Mouse (Mus musculus) midbrain, embryonic 10.5 days (tissue): ENCODE data around the gene Ctnnd2. TPM values are rescaled to one million over a fixed set of nuclear protein-coding genes. Genes with fewer than 3 reads are reported as not detected.

Experiments used
- DNase-seq: peaks from one replicate; pipeline ENCODE4 v3.0.0-alpha.2; 2017; ENCODE audit warnings: low spot score
- H3K27ac ChIP-seq: fragments of 300-500 bp; sonication (generic); replicated peaks from 2 replicates; pipeline ENCODE4 v1.5.1; 2016; ENCODE audit warnings: mild to moderate bottlenecking
- H3K27me3 ChIP-seq: fragments of 300-500 bp; sonication (generic); 2 replicates; pipeline ENCODE4 v1.6.1; 2016; ENCODE audit warnings: low read depth, mild to moderate bottlenecking; ENCODE audit not compliant: poor library complexity, severe bottlenecking
- H3K36me3 ChIP-seq: fragments of 300-500 bp; sonication (generic); 2 replicates; pipeline ENCODE4 v1.6.1; 2016; ENCODE audit warnings: mild to moderate bottlenecking, moderate library complexity
- H3K4me1 ChIP-seq: fragments of 300-500 bp; sonication (generic); 2 replicates; pipeline ENCODE4 v1.6.1; 2016
- H3K4me3 ChIP-seq: fragments of 300-500 bp; sonication (generic); 2 replicates; pipeline ENCODE4 v1.5.1; 2016; ENCODE audit warnings: mild to moderate bottlenecking, moderate library complexity
- H3K9me3 ChIP-seq: fragments of 300-500 bp; sonication (generic); replicated peaks from 2 replicates; pipeline ENCODE4 v1.6.1; 2016; ENCODE audit warnings: mild to moderate bottlenecking
- WGBS: fragments of 180-500 bp; shearing (Covaris S2); methylation state at CpG from one replicate; pipeline ENCODE4 v1.1.7; 2016; 5-methylcytosine and 5-hydroxymethylcytosine counted together
- polyA plus RNA-seq: library from polyadenylated mRNA; unstranded; fragments of >200 nt; fragmentation: Nextera tagmentation; extraction: Ambion mirVana; gene quantifications from 2 replicates; pipeline ENCODE4 v1.2.1, GENCODE M21; 2016

The Ctnnd2 gene
- polyA plus RNA-seq, 1 experiment from 2014 or later: 22.7 TPM

DNA sequence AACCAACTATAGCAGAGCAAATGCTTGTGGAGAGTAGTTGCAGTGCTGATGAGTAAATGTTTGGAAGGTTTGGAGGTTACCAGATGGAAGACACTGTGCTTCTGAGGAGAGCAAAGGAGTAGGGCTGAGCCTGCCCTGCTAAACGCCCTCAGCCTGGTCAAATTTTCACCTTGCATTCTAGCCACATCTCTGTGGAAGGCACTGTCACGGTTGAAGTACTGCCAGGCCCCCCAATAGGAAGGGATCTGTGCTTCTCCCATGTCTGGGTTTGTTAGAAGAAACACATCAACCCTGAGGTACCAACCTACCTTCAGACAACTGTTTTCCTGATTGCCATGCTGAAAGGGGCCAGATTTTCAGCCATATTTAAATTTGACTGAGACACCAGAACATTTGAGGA is 585.6 kb downstream of the Ctnnd2 start:
- no peaks in the 10 kb centered on the region for H3K27me3 ChIP-seq
- H3K27ac ChIP-seq: no peak overlapping the region
- no peak for DNase-seq
- no peak overlapping the region for H3K4me3 ChIP-seq
- 0 out of 2 replicates have a peak, but pooled peaks cover 4% of the 10 kb centered on the region for H3K9me3 ChIP-seq
- H3K4me1 ChIP-seq: no peaks in the 10 kb centered on the region
- 76% methylated on average over 2 of the region's 2 CpGs for WGBS
- no peaks in the 10 kb centered on the region for H3K36me3 ChIP-seq

DNA sequence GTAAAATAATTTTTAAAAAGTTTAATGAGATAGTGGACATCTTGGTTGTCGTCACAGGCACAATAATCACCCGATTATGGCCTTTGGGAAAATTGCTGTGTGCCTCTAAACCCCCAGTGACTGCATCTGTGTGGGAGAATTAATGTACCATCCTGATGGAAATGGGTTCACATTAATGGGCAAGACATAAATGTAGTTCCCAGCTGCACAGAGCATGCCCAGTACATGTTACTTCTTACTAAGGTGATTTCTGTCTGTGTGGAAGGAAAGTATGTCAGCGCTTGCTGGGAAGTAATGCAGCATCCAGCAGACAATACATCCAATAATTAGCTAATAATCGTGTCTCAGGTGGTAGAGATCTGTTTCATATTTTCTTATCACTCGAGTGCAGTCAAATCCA is 589.8 kb downstream of the Ctnnd2 start:
- Histone ChIP-seq H3K4me1 (no peaks in the 10 kb centered on the region), H3K36me3 (no peaks in the 10 kb centered on the region), H3K27ac (no peak overlapping the region), H3K4me3 (no peak overlapping the region), H3K27me3 (no peaks in the 10 kb centered on the region), H3K9me3 (no peaks in the 10 kb centered on the region)
- no peak for DNase-seq
- 87% methylated on average over 5 of the region's 5 CpGs for WGBS

DNA sequence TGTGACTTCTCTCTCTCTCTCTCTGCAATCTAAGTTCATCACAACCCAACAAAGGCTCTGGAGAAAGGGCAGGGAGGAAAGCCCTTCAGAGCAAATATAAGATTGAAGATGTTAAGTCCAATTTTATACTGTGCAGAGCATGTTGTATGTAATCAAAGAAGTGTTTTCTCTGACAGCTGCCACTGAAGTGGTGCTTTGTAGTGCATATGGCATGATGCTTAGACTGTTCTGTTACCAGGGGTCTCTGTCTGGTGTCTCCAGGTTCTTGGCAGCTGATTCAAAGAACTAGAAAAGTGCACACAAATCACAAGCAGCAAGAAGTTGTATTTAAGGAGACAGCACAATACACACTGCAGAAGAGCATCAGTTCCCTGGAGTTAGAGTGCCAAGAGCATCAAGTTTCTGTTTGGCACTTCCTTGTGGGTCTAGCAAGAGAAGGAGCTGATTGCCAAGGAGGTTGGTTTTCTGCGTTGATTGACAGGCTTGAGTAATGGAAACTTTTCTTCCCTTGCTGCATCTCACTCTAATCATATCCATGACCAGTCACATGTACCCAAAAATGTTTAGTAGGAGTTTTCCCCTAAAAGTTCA is 590.4 kb downstream of the Ctnnd2 start:
- WGBS: 97% methylated on average over 1 of the region's 1 CpGs
- DNase-seq: no peak
- Histone ChIP-seq H3K9me3 (no peaks in the 10 kb centered on the region), H3K27ac (no peak overlapping the region), H3K4me3 (no peak overlapping the region), H3K36me3 (no peaks in the 10 kb centered on the region), H3K27me3 (no peaks in the 10 kb centered on the region), H3K4me1 (no peaks in the 10 kb centered on the region)

DNA sequence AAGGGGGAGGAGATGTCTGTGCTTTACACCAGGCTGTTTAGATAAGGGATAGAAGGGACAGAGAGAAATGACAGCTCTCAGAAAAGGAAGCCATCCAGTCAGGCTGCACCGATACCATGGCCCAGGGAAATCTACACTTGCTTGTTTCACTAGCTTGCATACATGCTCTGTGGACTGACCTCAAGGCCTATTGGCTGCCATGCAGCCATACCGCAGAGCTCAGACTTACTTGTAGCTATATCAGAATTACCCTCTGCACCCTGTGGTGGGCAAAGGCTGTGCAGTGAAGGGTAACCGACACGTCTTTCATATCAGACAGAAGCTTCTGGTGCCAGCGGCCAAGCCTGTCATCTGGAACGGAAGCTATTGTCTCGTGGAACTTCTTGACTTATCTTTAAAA is 604.5 kb downstream of the Ctnnd2 start:
- no peaks in the 10 kb centered on the region for H3K9me3 ChIP-seq
- H3K4me1 ChIP-seq: peaks cover 16% of the 10 kb centered on the region
- H3K27ac ChIP-seq: no peak overlapping the region
- no peaks in the 10 kb centered on the region for H3K36me3 ChIP-seq
- DNase-seq: no peak
- H3K4me3 ChIP-seq: no peak overlapping the region
- H3K27me3 ChIP-seq: no peaks in the 10 kb centered on the region
- 83% methylated on average over 7 of the region's 7 CpGs for WGBS

DNA sequence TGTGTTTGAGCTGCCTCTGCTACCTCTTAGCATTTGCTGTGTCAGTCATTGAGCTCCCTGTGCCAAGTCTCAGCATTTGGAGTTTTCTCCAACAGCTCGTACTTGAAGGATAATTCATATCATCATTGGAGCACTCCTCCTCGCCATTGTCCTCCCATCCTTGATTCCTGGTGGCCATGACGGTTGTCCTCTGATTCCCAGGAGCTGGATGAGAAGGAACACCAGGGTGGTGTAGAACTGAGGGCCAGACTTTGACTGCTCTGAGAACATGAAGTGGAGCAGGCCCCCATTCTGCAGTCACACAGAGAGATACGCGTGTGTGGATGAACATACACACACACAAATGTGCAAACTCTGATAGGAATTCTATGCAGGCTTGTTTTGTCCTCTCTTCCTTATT is 605.4 kb downstream of the Ctnnd2 start:
- Histone ChIP-seq H3K9me3 (no peaks in the 10 kb centered on the region), H3K4me1 (peaks cover 16% of the 10 kb centered on the region), H3K27ac (no peak overlapping the region), H3K27me3 (no peaks in the 10 kb centered on the region), H3K4me3 (no peak overlapping the region), H3K36me3 (no peaks in the 10 kb centered on the region)
- no peak for DNase-seq
- 91% methylated on average over 5 of the region's 5 CpGs for WGBS

DNA sequence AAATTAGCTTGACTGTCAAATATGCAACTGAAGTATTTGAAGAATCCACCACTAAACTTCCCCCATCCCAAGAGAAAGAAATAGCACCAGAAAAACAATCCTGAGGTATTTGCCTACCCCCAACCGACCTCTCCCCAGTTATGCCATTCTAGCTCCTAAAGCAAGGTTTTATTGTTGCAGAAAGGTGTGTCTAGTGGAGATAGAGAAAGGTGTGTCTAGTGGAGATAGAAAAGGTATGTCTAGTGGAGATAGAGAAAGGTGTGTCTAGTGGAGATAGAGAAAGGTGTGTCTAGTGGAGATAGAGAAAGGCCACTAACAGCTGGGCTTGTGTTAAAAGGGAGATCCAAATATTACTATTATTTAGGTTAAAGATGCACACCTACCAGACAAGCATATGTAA is 607.5 kb downstream of the Ctnnd2 start:
- Histone ChIP-seq H3K27ac (no peak overlapping the region), H3K9me3 (no peaks in the 10 kb centered on the region), H3K36me3 (no peaks in the 10 kb centered on the region), H3K4me3 (no peak overlapping the region), H3K27me3 (no peaks in the 10 kb centered on the region), H3K4me1 (peaks cover 16% of the 10 kb centered on the region)
- no peak for DNase-seq
- whole genome bisulfite sequencing: 85% methylated on average over 1 of the region's 1 CpGs

DNA sequence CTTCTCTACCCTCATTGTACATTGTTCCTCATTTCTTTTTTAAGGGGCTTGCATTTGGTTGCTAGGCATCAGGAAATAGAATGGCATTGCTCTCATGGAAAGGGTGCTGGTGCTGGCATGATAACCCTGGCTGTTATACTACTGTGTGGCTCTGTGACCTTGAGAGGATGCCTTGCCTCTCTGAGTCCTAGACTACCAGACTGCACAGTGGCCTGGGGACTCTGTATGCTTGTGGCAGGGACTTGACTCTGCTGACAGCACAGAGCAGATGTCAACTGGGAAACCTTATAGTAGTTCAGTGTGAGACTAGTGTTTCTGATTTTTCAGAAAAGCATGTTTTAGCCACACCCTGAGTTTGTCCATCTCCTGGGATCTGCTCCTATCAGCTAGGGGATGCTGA is 608.6 kb downstream of the Ctnnd2 start:
- Histone ChIP-seq H3K27ac (0 out of 2 replicates have a peak overlapping the region, but pooled peaks have one; percentile 23), H3K9me3 (no peaks in the 10 kb centered on the region), H3K4me1 (peaks cover 16% of the 10 kb centered on the region), H3K36me3 (no peaks in the 10 kb centered on the region), H3K27me3 (no peaks in the 10 kb centered on the region), H3K4me3 (no peak overlapping the region)
- DNase-seq: no peak

DNA sequence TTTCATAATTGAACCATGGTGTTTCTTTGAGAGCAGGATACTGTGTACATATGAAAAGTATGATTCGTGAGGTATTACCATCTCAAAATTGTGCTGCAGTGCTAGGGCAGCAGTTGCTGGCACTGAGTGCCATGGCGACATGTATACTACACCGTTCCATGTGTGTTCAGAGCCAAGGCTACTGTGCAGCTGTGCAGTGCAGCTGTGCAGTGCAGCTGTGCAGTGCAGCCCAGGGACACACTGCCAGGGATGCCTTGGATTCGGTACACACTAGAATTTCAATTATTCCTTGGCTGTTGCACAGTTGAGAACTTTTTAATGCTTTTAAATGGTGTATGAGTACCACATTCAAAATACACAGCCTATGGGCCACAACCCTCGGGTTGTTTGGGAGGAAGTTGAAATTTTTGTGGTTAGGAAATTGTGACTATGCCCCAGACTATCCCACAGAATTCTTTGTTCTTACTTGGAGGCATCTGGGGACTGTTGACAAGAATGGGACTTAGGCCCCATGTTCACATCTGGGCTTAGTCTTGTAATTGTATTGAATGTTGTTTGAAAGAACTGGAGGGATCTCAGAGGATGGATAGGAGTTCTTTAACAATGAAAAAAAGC is 613.4 kb downstream of the Ctnnd2 start:
- H3K4me1 ChIP-seq: peaks cover 10% of the 10 kb centered on the region
- no peak overlapping the region for H3K4me3 ChIP-seq
- 91% methylated on average over 5 of the region's 5 CpGs for whole genome bisulfite sequencing
- H3K27me3 ChIP-seq: no peaks in the 10 kb centered on the region
- H3K9me3 ChIP-seq: no peaks in the 10 kb centered on the region
- H3K27ac ChIP-seq: no peak overlapping the region
- DNase-seq: no peak
- no peaks in the 10 kb centered on the region for H3K36me3 ChIP-seq

DNA sequence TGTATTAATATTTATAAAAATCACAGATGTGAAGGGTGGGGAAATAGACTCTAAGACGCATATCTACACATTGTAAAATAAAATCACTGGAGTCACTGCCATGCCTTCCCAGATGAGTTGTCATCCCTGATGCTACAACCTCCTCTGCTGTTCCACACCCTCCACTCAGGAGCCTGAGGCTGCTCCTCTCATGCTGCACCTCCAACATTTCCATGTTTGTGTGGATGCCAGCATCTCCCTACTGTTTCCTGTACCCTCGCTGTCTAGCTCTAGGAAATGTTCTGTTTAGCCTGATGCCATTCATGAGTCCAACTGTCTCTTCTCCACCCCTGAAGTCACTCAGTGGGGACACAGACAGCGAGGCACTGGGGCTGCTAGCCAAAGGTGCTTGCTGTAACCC is 620.9 kb downstream of the Ctnnd2 start:
- Histone ChIP-seq H3K4me3 (no peak overlapping the region), H3K27me3 (no peaks in the 10 kb centered on the region), H3K27ac (no peak overlapping the region), H3K36me3 (no peaks in the 10 kb centered on the region), H3K4me1 (no peaks in the 10 kb centered on the region), H3K9me3 (no peaks in the 10 kb centered on the region)
- DNase-seq: no peak
- 89% methylated on average over 3 of the region's 3 CpGs for WGBS

DNA sequence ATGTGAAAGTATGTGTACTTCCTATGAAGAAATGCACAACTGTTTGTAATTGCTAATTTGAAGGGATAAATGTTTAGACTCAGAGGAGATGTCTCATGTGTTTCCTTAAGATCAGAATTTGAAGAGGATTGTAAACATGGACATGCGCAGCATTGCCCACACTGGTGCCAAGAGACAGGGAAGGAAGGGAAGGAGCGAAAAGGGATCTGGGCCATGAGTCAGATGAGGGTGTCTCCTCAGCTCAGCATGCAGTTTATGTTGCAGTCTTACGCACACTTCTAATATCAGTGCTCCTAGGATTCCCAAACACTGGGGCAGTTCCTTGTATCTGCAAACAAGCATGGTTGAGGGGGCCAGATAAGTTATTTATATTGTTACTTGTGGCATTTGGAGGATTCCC is 623.3 kb downstream of the Ctnnd2 start:
- H3K27ac ChIP-seq: no peak overlapping the region
- DNase-seq: no peak
- H3K27me3 ChIP-seq: no peaks in the 10 kb centered on the region
- no peaks in the 10 kb centered on the region for H3K36me3 ChIP-seq
- H3K4me3 ChIP-seq: no peak overlapping the region
- H3K9me3 ChIP-seq: no peaks in the 10 kb centered on the region
- no peaks in the 10 kb centered on the region for H3K4me1 ChIP-seq
- 95% methylated on average over 3 of the region's 3 CpGs for WGBS

DNA sequence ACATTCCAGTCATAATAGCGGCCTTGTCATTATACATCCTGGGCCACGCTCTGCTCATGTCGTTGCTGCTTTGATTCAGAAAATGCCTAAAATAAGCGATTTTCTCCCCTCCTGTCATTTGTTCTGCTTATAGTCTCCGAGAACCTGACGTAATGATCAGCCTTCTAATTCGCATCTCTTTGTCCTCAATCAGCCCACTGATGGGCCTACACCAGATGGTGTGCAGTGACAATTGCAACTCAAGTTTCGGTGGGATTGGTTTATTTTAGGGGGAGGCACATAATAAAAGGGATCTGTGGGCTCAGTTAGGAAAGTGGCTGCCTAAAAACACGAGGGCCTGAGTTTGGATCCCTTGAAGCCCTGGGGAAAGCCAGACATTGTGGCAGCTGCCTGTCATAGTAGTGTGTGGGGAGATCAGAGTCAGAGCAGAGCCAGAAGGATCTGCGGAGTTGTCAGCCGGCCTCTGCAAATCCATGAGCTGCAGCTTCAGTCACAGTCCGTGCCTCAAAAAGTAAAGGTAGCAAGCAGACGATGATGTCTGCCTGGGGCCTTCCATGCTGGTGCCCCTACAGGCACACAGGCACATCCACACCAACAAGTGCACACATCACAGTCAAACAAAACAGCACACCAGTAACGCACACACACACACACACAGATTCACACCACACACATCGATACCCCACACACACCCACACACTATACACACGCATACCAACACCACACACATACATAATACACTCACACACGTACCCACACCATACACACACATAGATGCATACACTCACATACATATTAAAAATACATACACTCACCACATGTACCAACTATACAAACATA is 655.3 kb downstream of the Ctnnd2 start:
- WGBS: 83% methylated on average over 17 of the region's 17 CpGs
- no peak for DNase-seq
- no peak overlapping the region for H3K4me3 ChIP-seq
- H3K27me3 ChIP-seq: no peaks in the 10 kb centered on the region
- H3K36me3 ChIP-seq: no peaks in the 10 kb centered on the region
- H3K27ac ChIP-seq: peak overlapping the region; percentile 63; the same call in 1 of the 2 replicates
- no peaks in the 10 kb centered on the region for H3K4me1 ChIP-seq
- H3K9me3 ChIP-seq: no peaks in the 10 kb centered on the region

DNA sequence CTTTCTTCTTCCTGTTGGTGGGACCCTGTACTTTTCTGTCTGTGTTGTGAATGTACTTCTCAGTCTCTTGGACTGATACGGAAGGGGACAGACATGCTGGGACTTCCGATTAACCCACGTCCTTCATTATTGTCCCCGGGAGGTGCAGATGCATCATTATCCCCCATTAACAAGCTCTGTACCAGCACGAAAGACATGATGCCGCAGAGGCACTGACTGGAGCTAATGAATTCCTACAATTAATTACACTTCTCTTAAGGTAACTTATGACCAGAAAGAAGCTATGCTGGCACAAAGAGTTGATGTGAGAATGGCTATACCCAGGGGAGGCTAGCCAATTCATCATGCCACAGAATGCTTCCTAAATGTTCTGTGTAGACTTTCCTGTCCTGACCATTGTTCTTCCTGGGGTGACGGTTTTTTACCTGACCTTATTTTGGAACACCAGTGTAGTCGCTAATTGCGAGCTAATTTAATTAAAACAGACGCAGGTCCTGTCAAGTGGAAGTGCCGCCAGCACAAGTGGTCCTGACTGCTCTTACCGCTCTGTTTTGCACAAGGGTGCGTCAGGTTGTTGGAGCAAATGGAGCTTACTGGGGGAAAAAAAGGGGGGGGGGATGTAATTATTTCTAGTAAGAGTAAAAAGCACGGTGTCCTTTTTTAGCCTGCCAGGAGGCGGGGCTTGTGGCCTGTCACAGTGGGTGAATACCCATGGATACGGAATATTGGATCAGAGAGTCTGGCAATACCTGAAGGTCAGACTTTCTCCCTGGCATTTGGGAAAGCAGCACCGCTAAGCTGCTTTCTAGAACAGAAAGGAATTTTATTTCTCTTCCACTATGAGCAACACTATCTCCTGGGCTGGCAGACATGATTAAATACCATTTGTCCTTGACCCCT is 685.1 kb downstream of the Ctnnd2 start:
- no peak overlapping the region for H3K27ac ChIP-seq
- no peaks in the 10 kb centered on the region for H3K9me3 ChIP-seq
- H3K4me3 ChIP-seq: no peak overlapping the region
- no peaks in the 10 kb centered on the region for H3K4me1 ChIP-seq
- no peaks in the 10 kb centered on the region for H3K36me3 ChIP-seq
- no peaks in the 10 kb centered on the region for H3K27me3 ChIP-seq
- WGBS: 88% methylated on average over 17 of the region's 17 CpGs
- DNase-seq: no peak
